Mouse (Mus musculus) urinary bladder, postnatal 25 days (tissue): ENCODE data around the gene Mindy4.

Source experiments
- DNase-seq: peaks from one replicate; pipeline ENCODE4 v3.0.0; 2022; ENCODE audit warnings: low spot score

Mindy4 gene

DNA sequence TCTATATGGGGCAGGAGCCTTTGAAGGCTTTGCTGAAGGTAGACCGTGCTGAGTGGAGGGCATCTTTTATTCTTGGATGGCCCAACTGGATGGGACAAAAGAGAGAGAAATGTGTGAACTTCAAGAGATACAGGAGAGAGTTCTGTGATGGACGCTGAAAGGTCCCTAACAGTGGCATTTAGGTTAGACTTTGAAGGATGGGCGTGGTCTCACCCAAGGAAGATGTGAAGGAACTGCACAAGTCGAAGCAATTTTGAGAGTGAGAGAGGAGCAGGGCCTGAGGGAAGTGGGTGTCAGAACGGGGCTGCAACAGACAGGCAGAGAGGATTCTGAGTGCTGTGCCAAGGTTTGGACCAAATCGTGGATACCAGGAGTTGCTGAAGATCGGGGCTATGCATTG lies 54.1 kb downstream of the Mindy4 start:
- no peak for DNase-seq

- no peak for DNase-seq
These were observed 55.5 kb downstream of the Mindy4 start for GRCm38 (mm10) chr6:55258428-55259325.

- no peak for DNase-seq
These were observed 59.0 kb downstream of the Mindy4 start for GRCm38 (mm10) chr6:55262161-55262560.

DNA sequence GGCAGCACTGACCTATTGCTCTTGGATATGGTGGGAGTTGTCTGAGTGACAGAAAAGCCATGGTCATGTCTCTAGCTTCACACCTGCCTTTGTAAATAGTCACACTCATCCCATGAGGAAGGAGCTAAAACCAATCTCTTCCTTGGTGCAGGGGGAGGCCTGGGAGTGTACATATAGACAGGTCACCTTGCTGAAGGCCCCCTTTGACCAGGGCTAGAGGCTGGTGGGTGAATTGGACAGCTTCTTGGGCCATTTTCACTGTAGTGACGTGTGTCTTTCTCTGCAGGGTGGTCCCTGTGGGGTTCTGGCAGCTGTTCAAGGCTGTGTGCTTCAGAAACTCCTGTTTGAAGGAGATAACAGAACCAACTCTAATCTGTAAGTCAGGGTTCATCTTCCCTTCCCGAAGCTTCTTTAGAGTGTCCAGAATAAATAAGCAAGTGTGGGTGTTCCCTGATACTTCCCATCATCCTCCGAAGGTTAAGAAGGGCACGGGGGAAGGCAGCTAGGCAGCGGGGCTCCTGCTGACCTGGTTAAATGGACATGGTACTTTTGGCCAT lies 60.4 kb downstream of the Mindy4 start:
- no peak for DNase-seq

DNA sequence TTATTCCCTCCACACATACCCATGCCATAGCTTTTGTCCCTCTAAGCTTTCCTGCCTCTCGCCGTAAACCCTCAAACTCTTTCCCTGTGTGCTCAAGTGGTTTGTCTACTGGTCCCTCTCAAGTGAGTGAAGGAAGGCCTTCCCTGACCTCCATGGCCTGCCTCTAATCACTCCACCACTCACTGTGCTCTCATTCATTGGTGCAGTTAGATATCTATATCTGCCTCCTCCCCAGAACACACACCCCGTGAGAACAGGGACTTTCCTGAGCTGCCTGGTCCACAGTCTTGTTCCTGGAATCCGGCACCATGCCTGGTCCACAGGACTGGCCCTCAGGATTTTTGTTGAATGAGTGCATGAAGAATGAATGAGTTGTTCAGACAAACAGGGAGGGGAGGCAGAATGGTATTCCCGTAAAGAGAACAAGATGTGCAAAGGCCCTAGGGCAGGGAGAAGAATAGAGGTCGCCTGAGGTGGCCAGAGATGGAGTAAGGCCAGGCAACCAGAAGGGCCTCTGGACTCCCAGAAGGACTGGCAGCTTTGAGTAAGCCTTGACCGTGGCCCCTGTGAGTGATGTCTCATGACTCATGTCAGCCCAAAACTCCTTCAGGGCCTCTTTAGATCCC lies 61.7 kb downstream of the Mindy4 start:
- DNase-seq: no peak

GRCm38 (mm10) chr6:55272952-55273351 lies 69.8 kb downstream of the Mindy4 start:
- DNase-seq: no peak

DNA sequence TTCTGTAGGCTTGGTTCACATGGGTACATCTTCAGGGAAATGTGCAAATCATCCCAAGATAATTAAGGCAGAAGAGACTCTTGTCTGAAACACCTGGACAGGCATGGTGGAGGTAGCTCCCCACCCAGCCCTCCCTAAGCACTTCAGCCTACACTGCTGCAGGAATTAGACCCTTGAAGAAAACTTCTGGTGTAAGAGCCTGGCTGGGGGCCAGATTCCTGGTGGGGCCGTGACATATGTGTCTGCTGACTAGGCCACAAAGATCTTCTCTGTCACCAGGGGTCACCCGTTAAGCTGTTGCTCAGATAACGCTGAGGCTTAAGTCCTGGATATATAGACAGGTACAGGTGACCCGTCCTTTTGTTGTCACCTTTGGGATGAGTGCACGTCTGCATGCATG lies 70.3 kb downstream of the Mindy4 start:
- DNase-seq: no peak

GRCm38 (mm10) chr6:55275000-55275399 lies 71.8 kb downstream of the Mindy4 start:
- DNase-seq: no peak

DNA sequence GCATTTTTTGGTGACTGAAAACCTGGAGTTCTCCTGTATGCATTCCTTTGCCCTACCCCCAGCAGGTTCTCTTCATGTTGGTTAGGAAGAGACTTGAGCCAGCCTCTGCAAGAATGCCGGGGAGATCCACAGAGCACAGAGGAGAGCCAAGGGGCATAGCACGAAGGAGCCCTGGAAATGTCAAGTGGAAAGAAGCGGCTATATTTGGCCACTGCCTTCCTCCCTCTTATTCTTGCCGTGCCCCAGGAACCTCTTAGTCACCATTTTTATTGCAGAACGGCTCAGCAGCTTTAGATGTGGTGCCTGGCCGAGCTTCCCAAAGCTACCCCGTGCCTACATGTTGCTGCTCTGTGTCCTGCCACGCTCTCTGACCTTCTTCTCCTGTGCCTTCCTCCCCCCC lies 72.6 kb downstream of the Mindy4 start:
- no peak for DNase-seq

GRCm38 (mm10) chr6:55276692-55277282 lies 73.6 kb downstream of the Mindy4 start:
- no peak for DNase-seq

GRCm38 (mm10) chr6:55278086-55278485 lies 74.9 kb downstream of the Mindy4 start:
- no peak for DNase-seq

DNA sequence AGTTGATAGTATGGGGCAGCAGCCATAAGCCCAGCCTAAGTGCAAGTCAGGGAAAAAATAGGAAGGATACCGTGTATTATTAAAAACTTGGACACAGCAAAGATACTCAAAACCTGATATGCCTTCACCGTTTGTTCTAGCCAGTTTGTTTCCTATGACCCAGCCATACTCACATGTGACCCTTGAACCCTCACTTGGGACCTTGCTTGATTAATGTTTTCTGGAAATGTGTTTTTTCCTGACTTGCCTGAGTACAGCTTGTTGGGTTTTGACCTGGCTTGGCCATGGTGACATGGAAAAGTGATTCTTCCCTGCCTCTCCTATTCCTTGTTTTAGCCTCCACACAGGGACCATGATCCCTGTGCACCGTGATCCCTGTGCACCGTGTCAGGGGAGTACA lies 75.3 kb downstream of the Mindy4 start:
- no peak for DNase-seq

DNA sequence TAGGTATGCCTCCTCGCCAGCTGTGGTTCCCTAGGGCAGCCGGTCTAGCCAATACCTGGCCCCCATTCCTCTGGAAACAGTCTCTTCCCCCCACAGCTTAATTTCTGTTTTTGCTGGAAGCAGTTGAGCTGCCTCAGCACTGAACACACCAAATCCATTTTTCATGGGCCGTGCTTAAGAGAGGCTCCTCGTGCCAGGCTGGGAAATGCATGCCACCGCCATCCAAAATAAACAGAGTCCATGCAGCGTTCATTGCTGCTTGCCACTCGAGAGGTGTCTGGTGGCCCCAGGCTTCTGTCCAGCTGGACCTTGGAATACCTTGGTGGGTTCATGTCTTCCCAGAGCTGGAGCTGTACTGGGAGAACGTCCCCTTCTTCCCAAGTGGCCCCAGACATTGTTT lies 77.8 kb downstream of the Mindy4 start:
- DNase-seq: no peak

DNA sequence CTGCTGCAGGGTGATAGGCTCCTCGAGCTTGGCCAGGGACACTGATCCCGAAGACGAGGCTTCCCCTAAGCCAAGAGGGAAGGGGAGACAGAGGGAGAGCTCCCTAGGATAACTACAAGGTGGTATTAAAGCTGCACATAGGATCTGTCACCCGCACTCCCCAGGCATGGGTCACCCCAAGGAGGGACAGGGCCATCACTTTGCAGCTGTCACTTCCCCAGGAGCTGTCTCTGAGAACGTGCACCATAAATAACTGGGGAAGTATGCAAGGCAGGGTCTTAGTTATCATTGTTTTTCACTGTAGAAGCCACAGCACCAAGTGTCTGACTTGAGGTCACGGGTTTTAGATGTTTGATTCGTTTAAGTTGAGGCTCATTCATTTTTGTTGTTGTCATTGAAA lies 78.5 kb downstream of the Mindy4 start:
- no peak for DNase-seq

DNA sequence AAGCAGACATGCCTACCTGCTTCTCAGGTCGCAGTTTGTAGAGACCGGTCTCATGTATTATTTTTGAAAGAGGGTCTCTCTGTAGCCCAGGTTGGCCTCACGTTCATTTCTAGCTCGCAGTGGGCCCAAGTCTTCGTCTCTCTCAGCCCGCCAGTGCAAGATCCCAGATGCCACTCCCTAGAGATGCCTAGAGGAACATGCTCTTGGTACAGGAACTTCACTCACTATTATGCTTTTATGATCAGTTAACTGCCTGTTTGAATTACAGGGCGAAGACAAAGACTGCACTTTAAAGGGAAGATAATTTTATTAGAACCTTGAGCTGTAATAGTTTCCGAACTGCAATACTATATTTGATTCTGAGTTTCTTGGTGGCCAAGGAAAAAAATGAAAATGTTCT lies 79.2 kb downstream of the Mindy4 start:
- DNase-seq: no peak

DNA sequence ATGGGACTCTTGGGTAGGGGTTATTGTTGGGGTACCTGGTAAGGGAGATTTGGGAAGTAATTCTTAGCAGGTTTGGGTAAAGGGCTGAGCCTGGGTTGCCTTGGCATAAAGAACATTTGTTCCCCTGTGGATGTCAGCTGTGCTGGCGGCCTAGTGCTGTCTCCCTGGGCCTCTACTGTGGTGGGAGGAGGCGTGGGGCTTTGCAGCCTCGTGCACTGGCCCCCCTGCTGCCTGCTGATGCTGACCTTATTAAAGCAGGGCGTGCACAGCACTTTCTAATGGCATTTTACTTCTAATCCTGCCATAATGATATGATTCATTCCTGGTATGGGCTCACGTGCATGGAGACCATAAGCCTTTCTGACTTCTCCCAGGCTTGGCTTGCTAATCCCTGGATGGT lies 82.0 kb downstream of the Mindy4 start:
- no peak for DNase-seq

DNA sequence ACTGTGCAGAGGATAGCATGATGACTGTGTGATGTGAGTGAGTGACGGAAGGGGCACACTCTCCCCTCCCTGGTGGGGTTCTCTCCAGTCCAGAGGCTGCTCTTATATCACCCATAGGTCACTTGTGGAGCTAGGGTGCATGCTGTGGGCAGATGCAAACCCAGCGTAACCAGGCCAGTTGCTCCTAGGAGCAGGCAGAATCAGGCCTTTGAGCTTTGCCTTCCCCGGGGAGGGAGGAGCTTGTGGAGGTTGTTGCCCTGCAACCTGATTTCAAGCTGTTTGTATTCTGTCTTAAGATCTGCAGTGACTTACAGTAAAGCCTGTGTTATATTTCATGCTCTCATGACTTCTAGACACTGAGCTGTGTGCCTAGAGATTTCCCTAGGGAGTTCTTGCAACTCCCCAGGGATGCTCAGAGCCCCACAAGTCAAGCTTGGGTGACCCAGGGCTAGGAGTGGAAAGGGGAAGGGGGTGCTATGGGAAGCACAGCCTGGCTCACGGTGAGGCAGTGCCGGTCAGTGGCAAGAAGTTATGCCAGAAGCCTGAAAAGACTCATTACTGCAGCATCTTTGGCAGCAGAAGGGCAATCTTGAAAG lies 84.9 kb downstream of the Mindy4 start:
- DNase-seq: no peak

- DNase-seq: no peak
These were observed 91.5 kb downstream of the Mindy4 start for GRCm38 (mm10) chr6:55294549-55295131.

GRCm38 (mm10) chr6:55295325-55295724 lies 92.1 kb downstream of the Mindy4 start:
- no peak for DNase-seq

GRCm38 (mm10) chr6:55299482-55299881 lies 96.3 kb downstream of the Mindy4 start:
- no peak for DNase-seq

DNA sequence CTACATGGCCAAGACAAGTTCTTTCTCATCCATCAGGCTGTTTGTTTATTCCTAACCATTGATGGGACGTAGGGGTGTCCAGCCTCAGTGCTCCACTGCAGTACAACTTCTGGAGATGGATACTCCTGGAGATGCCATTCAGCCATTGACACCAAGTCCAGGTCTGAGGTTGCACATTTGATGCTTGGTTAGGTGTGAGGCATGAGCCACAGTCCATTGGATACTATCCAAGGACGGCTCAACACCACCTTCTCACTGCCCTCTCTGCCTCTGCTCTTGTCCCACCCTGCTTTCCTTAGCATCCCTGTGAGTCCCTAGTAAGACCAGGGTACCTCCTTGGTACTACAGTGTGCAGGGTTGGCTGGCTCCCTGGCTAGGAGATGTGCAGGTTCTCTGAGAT lies 96.7 kb downstream of the Mindy4 start:
- no peak for DNase-seq

- no peak for DNase-seq
These were observed 97.5 kb downstream of the Mindy4 start for GRCm38 (mm10) chr6:55300704-55301103.
